Mouse (Mus musculus) T-cell, adult 2 months (primary cell): ENCODE data around the gene Sdsl.

Experiments used
- DNase-seq: peaks from one replicate; pipeline ENCODE4 v3.0.0; 2022; ENCODE audit warnings: low spot score

Gene Sdsl

GRCm38 (mm10) chr5:120472770-120473169 lies at the start of gene Sdsl:
Sdsl (minus strand) TSS chr5:120472810.
- no peak for DNase-seq

GRCm38 (mm10) chr5:120517552-120517951 lies 44.9 kb upstream of the Sdsl start:
- DNase-seq = no peak

DNA sequence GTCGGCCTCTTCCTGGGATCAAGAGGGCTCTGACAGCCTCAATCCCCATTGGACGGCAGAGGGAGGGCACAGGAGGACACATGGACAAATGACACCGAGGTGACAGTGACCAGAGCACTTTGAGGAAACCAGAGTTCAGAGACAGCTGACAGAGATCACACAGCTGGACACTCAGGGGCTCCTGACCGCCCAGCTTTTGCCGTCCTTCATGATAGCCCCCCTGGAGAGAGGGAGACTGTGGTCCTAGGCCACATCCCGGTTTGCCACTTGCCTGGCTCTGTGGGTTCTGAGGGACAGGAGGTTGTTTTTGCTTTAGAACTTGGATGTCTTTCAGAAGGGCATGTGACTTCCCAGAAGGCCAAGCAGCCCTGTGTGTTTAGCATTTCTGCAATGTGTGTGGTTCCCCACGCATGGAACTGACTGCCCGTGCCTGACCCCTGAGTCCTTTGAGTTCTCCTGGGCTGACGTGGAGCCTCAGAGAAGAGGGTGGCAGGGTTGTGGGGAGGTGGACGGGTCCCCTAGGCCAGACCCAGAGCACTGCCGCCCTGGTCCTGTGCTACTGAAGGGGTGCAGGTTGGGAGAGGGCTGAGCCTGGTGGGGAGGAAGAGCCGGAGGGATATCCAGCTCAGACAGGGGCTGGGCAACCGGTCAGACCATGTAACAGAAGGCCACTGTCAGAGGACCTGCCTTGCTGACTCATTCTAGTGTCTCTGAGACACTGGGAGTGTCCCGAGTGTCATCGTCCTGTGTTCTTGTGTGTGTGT lies 43.8 kb upstream of the Sdsl start:
- no peak for DNase-seq

DNA sequence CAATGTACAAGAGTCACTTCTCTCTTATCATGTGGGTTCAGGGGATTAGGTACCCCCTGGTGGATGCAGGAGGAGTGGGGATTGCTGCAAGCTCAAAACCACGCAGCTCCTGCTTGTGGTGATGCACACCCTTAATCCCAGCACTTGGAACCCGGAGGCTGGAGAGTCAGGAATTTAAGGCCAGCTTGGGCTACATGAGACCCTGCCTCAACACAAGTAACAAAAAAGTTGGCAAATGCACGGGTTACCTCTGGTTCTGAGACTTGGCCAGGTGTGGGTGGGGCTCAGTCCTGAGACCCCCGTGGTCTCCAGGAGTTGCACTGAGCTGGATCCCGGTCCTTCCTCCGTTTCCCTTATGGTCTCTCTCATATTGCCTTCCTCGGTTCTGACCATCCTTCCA lies 42.8 kb upstream of the Sdsl start:
- no peak for DNase-seq

DNA sequence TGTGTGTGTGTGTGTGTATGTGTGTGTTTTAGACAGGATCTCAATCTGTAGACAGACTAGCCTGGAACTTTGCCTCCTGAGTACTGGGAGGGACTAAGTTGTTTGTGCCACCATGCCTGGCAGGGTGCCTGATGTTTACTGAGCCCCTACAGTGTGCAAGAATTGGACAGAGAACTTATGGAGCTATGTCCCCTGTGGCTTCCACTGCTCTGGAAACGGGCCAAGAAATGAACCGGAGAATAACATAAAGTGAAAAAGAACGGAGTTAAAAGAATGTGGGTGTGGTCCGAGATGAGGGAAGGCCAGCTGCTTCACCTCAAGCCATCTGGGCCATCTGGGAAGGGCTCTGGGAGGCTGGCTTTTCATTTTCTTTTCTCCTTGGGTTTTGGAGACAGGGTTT lies 42.1 kb upstream of the Sdsl start:
- no peak for DNase-seq

GRCm38 (mm10) chr5:120514031-120514677 lies 41.5 kb upstream of the Sdsl start:
- DNase-seq = no peak

DNA sequence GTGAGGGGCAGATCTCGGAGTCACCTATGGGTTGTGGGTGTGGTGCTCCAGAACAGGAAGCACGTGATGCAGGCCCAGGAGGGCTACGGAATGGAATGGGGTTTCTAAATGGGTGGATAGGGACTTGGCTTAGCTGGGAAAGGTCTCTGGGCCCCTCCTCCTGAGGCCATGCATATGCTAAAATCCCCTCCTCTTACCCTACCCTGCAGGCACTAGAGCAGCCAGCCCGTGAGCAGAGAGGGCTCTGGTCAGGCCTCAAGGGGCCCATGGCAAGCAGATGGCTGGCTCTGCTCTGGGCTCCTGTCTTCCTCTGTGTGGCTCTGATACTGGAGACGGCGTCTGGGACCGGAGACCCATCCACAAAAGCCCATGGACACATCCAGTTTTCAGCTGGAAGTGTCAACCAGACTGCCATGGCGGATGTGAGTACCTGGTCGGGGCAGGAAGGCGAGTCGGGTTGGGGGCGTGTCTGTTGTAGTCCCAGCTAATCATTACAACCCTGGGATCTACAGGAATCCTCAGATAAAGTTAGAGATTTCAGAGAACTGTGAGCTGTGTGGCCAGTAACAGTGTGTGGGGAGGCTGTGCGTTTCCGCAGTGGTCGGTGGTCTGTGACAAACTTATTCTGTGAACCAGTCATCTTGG lies 40.4 kb upstream of the Sdsl start:
- no peak for DNase-seq

GRCm38 (mm10) chr5:120511643-120512220 lies 39.1 kb upstream of the Sdsl start:
- no peak for DNase-seq

- peak; percentile 92 for DNase-seq
Measured at GRCm38 (mm10) chr5:120510982-120511642, 38.5 kb upstream of the Sdsl start, which contains the start of gene Slc8b1. Slc8b1 (plus strand) TSS chr5:120511168.

DNA sequence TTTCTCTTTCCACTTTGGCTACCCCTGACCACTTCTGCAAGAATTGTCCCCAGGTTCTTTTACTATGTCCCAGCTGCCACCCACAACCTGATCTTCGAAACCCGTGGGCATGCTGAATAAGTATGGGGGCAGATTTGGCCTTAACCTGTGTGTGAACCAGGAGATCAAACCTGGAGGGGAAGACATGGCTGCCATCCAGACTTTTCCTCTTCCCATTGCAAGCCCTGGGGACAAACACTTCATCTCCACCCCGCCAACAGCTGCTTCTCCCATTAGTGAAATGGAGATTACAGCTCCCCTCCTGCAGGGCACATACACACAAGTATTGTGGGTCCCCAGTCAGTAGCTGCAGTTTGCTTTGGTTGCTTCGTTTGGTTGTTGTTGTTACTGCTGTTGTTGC lies 34.7 kb upstream of the Sdsl start:
- DNase-seq = no peak

DNA sequence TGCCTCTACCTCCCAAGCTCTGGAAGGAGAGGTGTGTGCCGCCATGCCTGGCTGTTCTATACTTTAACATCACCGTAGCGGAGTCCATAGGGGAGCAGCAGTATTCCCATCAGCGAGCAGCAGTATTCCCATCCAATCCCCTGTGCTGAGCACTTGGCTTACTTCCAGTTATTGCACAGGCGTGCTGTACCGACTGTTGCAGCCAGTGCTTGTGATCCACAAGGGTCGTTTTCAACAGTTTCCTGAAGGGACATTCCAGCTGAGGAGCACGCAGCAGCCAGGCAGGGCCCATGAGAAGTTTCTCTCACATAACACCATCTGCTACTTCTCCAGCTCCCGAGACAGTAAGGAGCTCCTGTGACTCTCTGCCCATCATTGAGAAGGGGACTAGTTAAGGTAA lies 33.9 kb upstream of the Sdsl start:
- DNase-seq = no peak

GRCm38 (mm10) chr5:120505781-120506180 lies 33.2 kb upstream of the Sdsl start:
- DNase-seq = no peak

DNA sequence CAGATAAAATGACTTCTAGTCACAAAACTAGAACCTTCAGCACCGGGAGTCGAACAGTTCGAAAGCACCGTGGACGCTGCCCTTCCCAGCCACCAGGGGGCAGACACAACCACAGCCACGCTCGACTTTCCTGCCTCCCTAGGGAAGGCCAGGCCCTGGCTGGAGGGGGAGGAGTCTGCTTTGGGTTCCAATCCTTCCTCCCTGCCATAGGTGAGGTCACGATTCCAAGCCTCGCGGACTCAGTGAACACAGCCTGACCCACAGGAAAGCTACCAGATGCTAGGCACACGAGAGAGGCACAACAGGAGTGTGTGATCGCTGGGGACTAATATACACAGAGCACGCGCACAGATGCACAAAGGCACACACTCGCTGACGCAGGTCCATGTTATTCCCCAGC lies 32.8 kb upstream of the Sdsl start:
- DNase-seq = peak; percentile 53

GRCm38 (mm10) chr5:120503144-120503795 lies 30.7 kb upstream of the Sdsl start, which contains the start of gene Plbd2:
Plbd2 (minus strand) TSS chr5:120503625.
- peak; percentile 68 for DNase-seq

GRCm38 (mm10) chr5:120502675-120503143 lies 30.1 kb upstream of the Sdsl start:
- no peak for DNase-seq

GRCm38 (mm10) chr5:120502147-120502621 lies 29.6 kb upstream of the Sdsl start:
- no peak for DNase-seq

GRCm38 (mm10) chr5:120500609-120501008 lies 28.0 kb upstream of the Sdsl start:
- DNase-seq = peak; percentile 29

GRCm38 (mm10) chr5:120499202-120499601 lies 26.6 kb upstream of the Sdsl start:
- no peak for DNase-seq

GRCm38 (mm10) chr5:120497071-120497470 lies 24.5 kb upstream of the Sdsl start:
- no peak for DNase-seq

DNA sequence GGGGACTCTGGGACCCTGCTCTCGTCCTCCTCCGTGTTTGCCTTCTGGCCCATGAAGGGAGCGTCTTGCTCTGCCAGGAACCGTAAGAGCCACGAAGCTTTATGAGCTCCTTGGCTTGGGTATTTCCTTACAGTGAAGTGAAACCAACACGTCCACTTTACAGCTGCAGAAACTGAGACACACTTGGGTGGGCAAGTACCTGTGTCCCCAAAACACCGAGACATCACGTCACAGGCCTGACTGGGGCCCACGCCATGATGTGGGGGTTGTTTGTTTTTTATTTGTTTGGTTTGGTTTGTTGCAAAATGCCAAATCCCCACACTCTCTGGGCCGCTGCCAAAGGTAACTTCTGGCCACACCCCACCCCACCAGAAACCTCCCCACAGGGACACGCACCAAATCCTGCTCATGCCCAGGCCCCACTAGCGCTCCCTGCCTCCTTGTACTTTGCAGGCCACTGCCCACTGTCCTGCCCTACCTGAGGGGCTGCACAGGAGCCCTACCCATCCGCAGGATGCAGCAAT lies 23.2 kb upstream of the Sdsl start:
- no peak for DNase-seq

GRCm38 (mm10) chr5:120495064-120495702 lies 22.6 kb upstream of the Sdsl start:
- DNase-seq = no peak
